Mouse (Mus musculus) hindbrain, embryonic 14.5 days (tissue): ENCODE measurements at regions not wholly inside any gene's neighbourhood (a gene's known extent, or its start where the extent isn't known, plus 50 kb on each side); places are given as distances from the start of the nearest gene placed in this dataset.

Experiments used
- ATAC-seq: fragments of 200-750 bp; cut with Nextera tagmentation; 2 replicates; pipeline ENCODE4 v1.8.0; 2017; ENCODE audit warnings: moderate number of reproducible peaks, mild to moderate bottlenecking, moderate TSS enrichment, moderate library complexity; ENCODE audit not compliant: low FRiP score
- DNase-seq: peaks from one replicate; pipeline ENCODE4 v3.0.0-alpha.2; 2015; ENCODE audit warnings: low spot score
- H3K27ac ChIP-seq: fragments of 300-500 bp; sonication (generic); 2 replicates; pipeline ENCODE4 v1.5.1; 2014; ENCODE audit warnings: mild to moderate bottlenecking, moderate library complexity
- H3K27me3 ChIP-seq: fragments of 300-500 bp; sonication (generic); 2 replicates; pipeline ENCODE4 v1.6.1; 2014; ENCODE audit warnings: mild to moderate bottlenecking, low read length, mixed read lengths; ENCODE audit not compliant: control insufficient read depth, insufficient read depth
- H3K36me3 ChIP-seq: fragments of 300-500 bp; sonication (generic); replicated peaks from 2 replicates; pipeline ENCODE4 v1.6.1; 2014; ENCODE audit not compliant: control insufficient read depth, insufficient read depth
- H3K4me1 ChIP-seq: fragments of 300-500 bp; sonication (generic); replicated peaks from 2 replicates; pipeline ENCODE4 v1.6.1; 2014; ENCODE audit warnings: antibody characterized with exemption, low read length, mixed read lengths; ENCODE audit not compliant: control insufficient read depth, insufficient read depth
- H3K4me2 ChIP-seq: fragments of 300-500 bp; sonication (generic); replicated peaks from 2 replicates; pipeline ENCODE4 v1.6.1; 2014; ENCODE audit warnings: mild to moderate bottlenecking, moderate library complexity
- H3K4me3 ChIP-seq: fragments of 300-500 bp; sonication (generic); replicated peaks from 2 replicates; pipeline ENCODE4 v1.5.1; 2014; ENCODE audit warnings: mild to moderate bottlenecking, low read length
- H3K9ac ChIP-seq: fragments of 300-500 bp; sonication (generic); 2 replicates; pipeline ENCODE4 v1.6.1; 2014
- H3K9me3 ChIP-seq: fragments of 300-500 bp; sonication (generic); 2 replicates; pipeline ENCODE4 v1.6.1; 2016; ENCODE audit warnings: low read length; ENCODE audit not compliant: control insufficient read depth
- WGBS: fragments of 180-500 bp; shearing (Covaris S2); extraction: QIAGEN DNeasy Blood & Tissue Kit; methylation state at CpG from one replicate; pipeline ENCODE4 v1.1.7; 2014; 5-methylcytosine and 5-hydroxymethylcytosine counted together

GRCm38 (mm10) chr6:89013690-89014061 is 111.6 kb downstream of the Tpra1 start:
- no peak overlapping the region for H3K4me2 ChIP-seq
- 36% methylated on average over 8 of the region's 8 CpGs for WGBS
- ATAC-seq (peak; percentile 6; the same call in 1 of the 2 replicates), DNase-seq (no peak)
- H3K4me3 ChIP-seq = no peak overlapping the region
- H3K4me1 ChIP-seq = peaks cover 34% of the 10 kb centered on the region
- no peaks in the 10 kb centered on the region for H3K36me3 ChIP-seq
- H3K9ac ChIP-seq = no peak overlapping the region; the same call in 1 of the 2 replicates
- H3K9me3 ChIP-seq = no peaks in the 10 kb centered on the region
- peak overlapping the region; percentile 85 for H3K27ac ChIP-seq
- peaks cover 6% of the 10 kb centered on the region; the same call in 1 of the 2 replicates for H3K27me3 ChIP-seq

DNA sequence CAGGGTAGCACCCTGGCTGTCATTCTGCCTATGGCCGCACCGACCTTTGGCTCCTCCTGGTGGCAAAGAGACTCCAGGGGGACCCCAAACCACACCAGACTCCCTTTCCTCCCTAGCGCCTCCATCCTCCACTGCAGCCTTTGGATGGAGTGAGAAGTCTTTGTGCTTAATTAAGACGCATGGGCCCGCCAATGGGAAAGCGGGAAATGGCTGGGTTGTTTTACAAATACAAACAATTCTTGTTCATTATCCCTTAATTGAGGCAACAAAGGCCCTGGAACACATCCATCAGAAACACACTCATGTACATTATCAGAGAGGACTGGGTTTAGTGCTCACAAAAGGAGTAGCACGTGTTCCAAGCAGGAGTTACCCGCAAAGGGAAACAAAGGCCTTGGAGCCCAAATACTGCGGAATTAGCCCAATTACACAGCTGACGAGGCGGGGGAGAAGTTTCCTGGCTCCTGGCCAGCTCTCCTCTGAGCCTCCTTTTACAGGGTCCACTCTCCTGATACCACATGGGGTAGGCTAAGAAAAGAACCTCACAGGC is 122.1 kb downstream of the Tpra1 start:
- H3K4me2 ChIP-seq = no peak overlapping the region
- H3K4me1 ChIP-seq = 0 out of 2 replicates have a peak, but pooled peaks cover 7% of the 10 kb centered on the region
- no peak overlapping the region for H3K27ac ChIP-seq
- no peaks in the 10 kb centered on the region for H3K9me3 ChIP-seq
- H3K9ac ChIP-seq = no peak overlapping the region
- ATAC-seq (peak; percentile 66; the same call in 1 of the 2 replicates), DNase-seq (peak; percentile 66)
- H3K27me3 ChIP-seq = peaks cover 26% of the 10 kb centered on the region
- no peaks in the 10 kb centered on the region for H3K36me3 ChIP-seq
- no peak overlapping the region for H3K4me3 ChIP-seq
- 14% methylated on average over 11 of the region's 11 CpGs for WGBS

- H3K27ac ChIP-seq = no peak overlapping the region
Measured at GRCm38 (mm10) chr6:89033433-89034298, 131.6 kb downstream of the Tpra1 start.

DNA sequence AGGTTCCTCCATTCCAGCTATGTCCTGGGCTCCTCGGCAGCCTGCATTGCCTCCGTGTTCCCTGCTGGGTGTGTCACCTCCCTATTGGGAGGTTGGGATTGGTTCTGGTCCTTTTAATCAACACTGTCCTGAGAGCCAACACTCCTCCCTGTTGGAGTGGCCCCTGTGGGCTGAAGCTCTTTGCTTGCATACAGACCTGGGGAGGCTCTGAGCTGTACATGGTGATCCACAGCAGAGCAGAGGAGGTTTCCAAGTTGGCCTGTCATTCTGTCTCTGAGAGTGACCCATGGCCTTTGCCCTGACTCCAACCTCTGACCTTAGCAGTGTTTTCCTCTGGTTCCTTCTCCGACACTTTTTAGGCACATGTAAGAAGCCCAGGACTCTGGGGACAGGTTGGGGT is 132.4 kb downstream of the Tpra1 start:
- no peaks in the 10 kb centered on the region for H3K36me3 ChIP-seq

More at GRCm38 (mm10) chr6:89033433-89034298, 131.6 kb downstream of the Tpra1 start:
- Histone ChIP-seq H3K4me3 (no peak overlapping the region), H3K4me2 (no peak overlapping the region), H3K27me3 (peaks cover 6% of the 10 kb centered on the region; the same call in 1 of the 2 replicates), H3K9ac (no peak overlapping the region), H3K36me3 (no peaks in the 10 kb centered on the region), H3K9me3 (no peaks in the 10 kb centered on the region), H3K4me1 (peaks cover 22% of the 10 kb centered on the region)
- WGBS = 42% methylated on average over 5 of the region's 5 CpGs
- DNase-seq (no peak), ATAC-seq (no peak)

DNA sequence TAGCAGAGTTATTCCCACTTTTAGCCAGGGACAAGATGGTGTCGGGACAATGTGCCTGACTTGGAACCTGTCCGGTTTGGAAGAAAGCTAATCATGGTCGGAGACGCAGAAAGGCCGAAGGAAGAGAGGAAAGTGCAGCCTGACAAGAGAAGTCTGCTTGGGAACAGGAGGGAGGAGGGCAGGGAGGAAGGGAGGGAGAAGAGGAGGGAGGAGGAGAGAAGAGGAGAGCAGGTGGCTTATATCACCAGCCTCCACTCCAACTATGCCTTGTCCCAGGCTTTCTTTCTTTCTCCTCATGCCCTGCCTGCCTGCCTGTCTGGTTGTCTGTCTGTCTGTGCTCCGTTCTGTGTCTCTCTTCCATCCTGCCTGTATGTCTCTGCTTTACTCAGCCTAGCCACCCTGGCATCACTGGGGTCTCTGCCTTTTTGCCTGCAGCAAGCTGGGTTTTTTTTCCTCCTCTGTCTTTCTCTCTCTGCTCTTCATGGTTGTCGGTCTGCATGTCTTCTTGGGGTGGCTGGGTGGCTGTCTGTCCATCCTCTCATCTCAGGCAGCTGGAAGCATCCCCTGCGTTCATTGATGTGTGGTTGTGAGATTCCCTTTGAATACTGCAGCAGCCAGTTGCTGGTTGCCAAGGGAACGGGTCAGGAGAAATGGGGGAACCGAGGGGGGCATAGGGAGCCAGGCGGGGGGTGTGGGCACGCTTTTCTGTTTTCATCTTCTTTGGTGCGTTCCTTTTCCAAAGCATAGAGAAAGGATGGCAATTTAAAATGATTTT is 133.2 kb downstream of the Tpra1 start:
- Histone ChIP-seq H3K4me1 (peaks cover 22% of the 10 kb centered on the region), H3K36me3 (no peaks in the 10 kb centered on the region), H3K27ac (peak overlapping the region; percentile 83), H3K9me3 (no peaks in the 10 kb centered on the region), H3K4me2 (peak overlapping the region; percentile 37), H3K27me3 (peaks cover 6% of the 10 kb centered on the region; the same call in 1 of the 2 replicates), H3K9ac (peak overlapping the region; percentile 26; the same call in 1 of the 2 replicates), H3K4me3 (no peak overlapping the region)
- ATAC-seq = peak; percentile 79
- 23% methylated on average over 13 of the region's 13 CpGs for WGBS
- DNase-seq = peak; percentile 63

More for the DNA sequence above, 132.4 kb downstream of the Tpra1 start:
- Histone ChIP-seq H3K4me3 (no peak overlapping the region), H3K27me3 (peaks cover 6% of the 10 kb centered on the region; the same call in 1 of the 2 replicates), H3K4me2 (no peak overlapping the region), H3K9ac (no peak overlapping the region), H3K9me3 (no peaks in the 10 kb centered on the region), H3K27ac (peak overlapping the region; percentile 83), H3K4me1 (peaks cover 22% of the 10 kb centered on the region)
- 58% methylated on average over 3 of the region's 3 CpGs for WGBS
- no peak for ATAC-seq
- no peak for DNase-seq

GRCm38 (mm10) chr6:89035836-89036156 is 133.7 kb downstream of the Tpra1 start:
- no peak for DNase-seq
- Histone ChIP-seq H3K4me2 (peak overlapping the region; percentile 37), H3K4me3 (no peak overlapping the region), H3K9me3 (no peaks in the 10 kb centered on the region), H3K9ac (peak overlapping the region; percentile 26; the same call in 1 of the 2 replicates), H3K4me1 (peaks cover 22% of the 10 kb centered on the region), H3K27me3 (peaks cover 6% of the 10 kb centered on the region; the same call in 1 of the 2 replicates), H3K27ac (peak overlapping the region; percentile 83), H3K36me3 (no peaks in the 10 kb centered on the region)
- peak; percentile 22; the same call in 1 of the 2 replicates for ATAC-seq
- WGBS = 22% methylated on average over 4 of the region's 4 CpGs

- Histone ChIP-seq H3K36me3 (no peaks in the 10 kb centered on the region), H3K4me3 (no peak overlapping the region), H3K4me2 (no peak overlapping the region), H3K27ac (no peak overlapping the region), H3K9ac (no peak overlapping the region), H3K9me3 (no peaks in the 10 kb centered on the region), H3K4me1 (peaks cover 22% of the 10 kb centered on the region), H3K27me3 (no peaks in the 10 kb centered on the region)
- 80% methylated on average over 2 of the region's 2 CpGs for WGBS
- DNase-seq (no peak), ATAC-seq (no peak)
Measured at GRCm38 (mm10) chr6:89037392-89037791, 135.3 kb downstream of the Tpra1 start.

- no peaks in the 10 kb centered on the region for H3K27me3 ChIP-seq
- WGBS = 66% methylated on average over 7 of the region's 7 CpGs
- DNase-seq (no peak), ATAC-seq (no peak)
- no peaks in the 10 kb centered on the region for H3K9me3 ChIP-seq
- H3K27ac ChIP-seq = no peak overlapping the region
- no peak overlapping the region for H3K4me3 ChIP-seq
- H3K4me1 ChIP-seq = peaks cover 22% of the 10 kb centered on the region
- no peaks in the 10 kb centered on the region for H3K36me3 ChIP-seq
- no peak overlapping the region for H3K4me2 ChIP-seq
- H3K9ac ChIP-seq = no peak overlapping the region
Measured at GRCm38 (mm10) chr6:89037901-89038300, 135.8 kb downstream of the Tpra1 start.

GRCm38 (mm10) chr6:89040919-89041318 is 138.9 kb downstream of the Tpra1 start:
- DNase-seq (no peak), ATAC-seq (no peak)
- no peaks in the 10 kb centered on the region for H3K36me3 ChIP-seq
- no peak overlapping the region for H3K4me2 ChIP-seq
- no peak overlapping the region for H3K9ac ChIP-seq
- H3K27me3 ChIP-seq = no peaks in the 10 kb centered on the region
- H3K27ac ChIP-seq = no peak overlapping the region
- H3K4me3 ChIP-seq = no peak overlapping the region
- 89% methylated on average over 4 of the region's 4 CpGs for WGBS
- H3K9me3 ChIP-seq = no peaks in the 10 kb centered on the region
- peaks cover 4% of the 10 kb centered on the region for H3K4me1 ChIP-seq
